Mouse (Mus musculus): ENCODE data around the gene Tstd3.

DNA sequence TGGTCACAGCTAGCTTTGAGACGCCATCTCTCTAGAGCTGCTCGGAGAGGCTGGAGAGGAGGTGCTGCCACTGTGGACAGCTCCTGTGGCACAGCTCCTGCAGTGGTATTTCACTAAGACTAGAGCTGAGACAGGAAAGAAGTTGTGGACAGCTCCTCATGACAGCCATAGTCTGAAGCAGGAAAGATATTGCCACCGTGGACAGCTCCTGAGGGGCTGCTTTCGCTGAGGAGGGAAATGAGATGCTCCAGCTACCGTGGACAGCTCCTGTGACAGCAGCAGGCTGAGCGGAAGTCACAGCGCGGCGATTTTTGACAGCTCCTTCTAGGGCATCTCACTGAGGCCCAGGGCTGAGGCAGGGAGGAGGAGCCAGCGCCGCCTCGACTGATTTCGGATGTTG is 54.9 kb downstream of the Tstd3 start:
- TF ChIP-seq POLR2A (IDR thresholded peaks at IDR 0.05; ENCODE audit: borderline replicate concordance, extremely low read depth, insufficient read depth, insufficient read length, poor library complexity, severe bottlenecking) (no peak), CTCF (IDR thresholded peaks at IDR 0.05; ENCODE audit: borderline replicate concordance, extremely low read depth, insufficient read depth, insufficient read length) (no peak)
